Mouse (Mus musculus) myocyte (in vitro differentiated cells): ENCODE data around the gene Zdhhc25. TPM values are rescaled to one million over a fixed set of nuclear protein-coding genes. Genes with fewer than 3 reads are reported as not detected.

Source experiments
- H3K27me3 ChIP-seq: one replicate; pipeline ENCODE4 v1.6.1; 2011; ENCODE audit not compliant: control insufficient read depth, insufficient read depth, insufficient read length
- H3K36me3 ChIP-seq: one replicate; pipeline ENCODE4 v1.6.1; 2011; ENCODE audit not compliant: control insufficient read depth, insufficient read depth
- H3K4me2 ChIP-seq: one replicate; pipeline ENCODE4 v1.6.1; 2011; ENCODE audit warnings: low read depth, control low read depth
- H3K4me3 ChIP-seq: one replicate; pipeline ENCODE4 v1.5.1; 2011; ENCODE audit warnings: mild to moderate bottlenecking, control low read depth, moderate library complexity
- H3K79me2 ChIP-seq: one replicate; pipeline ENCODE4 v1.6.1; 2011; ENCODE audit not compliant: control insufficient read depth, insufficient read depth
- H3ac ChIP-seq: one replicate; pipeline ENCODE4 v1.6.1; 2011; ENCODE audit not compliant: control insufficient read depth, insufficient read length
- CEBPB ChIP-seq: IDR thresholded peaks from 2 replicates; pipeline ENCODE4 v1.6.1; 2011; ENCODE audit warnings: mild to moderate bottlenecking, moderate library complexity; ENCODE audit not compliant: poor library complexity, insufficient read depth, severe bottlenecking
- E2F4 ChIP-seq: IDR thresholded peaks from one replicate; pipeline ENCODE4 v1.6.1; 2011; ENCODE audit warnings: mild to moderate bottlenecking, control low read depth, moderate library complexity; ENCODE audit not compliant: insufficient read depth
- MAX ChIP-seq: IDR thresholded peaks from one replicate; pipeline ENCODE4 v1.6.1; 2011; ENCODE audit warnings: low read depth, mild to moderate bottlenecking, control low read depth
- MYOD1 ChIP-seq, 3 experiments: IDR thresholded peaks; one replicate each; pipeline ENCODE4 v1.6.1; 2011; ENCODE audit warnings: control low read depth in 2 of 3, low read depth in 2 of 3, mild to moderate bottlenecking in 2 of 3, moderate library complexity in 1 of 3; ENCODE audit not compliant: insufficient read length in 2 of 3, control insufficient read depth in 1 of 3
- MYOG ChIP-seq, 3 experiments: IDR thresholded peaks; one replicate each; pipeline ENCODE4 v1.6.1; 2011; ENCODE audit warnings: control low read depth in 2 of 3, low read depth in 2 of 3, mild to moderate bottlenecking in 2 of 3; ENCODE audit not compliant: insufficient read length in 2 of 3, control insufficient read depth in 1 of 3, insufficient read depth in 1 of 3
- POLR2A ChIP-seq: IDR thresholded peaks from one replicate; pipeline ENCODE4 v1.6.1; 2011; ENCODE audit warnings: low read depth, mild to moderate bottlenecking, control low read depth, moderate library complexity; ENCODE audit not compliant: insufficient read length
- POLR2AphosphoS2 ChIP-seq: IDR thresholded peaks from one replicate; pipeline ENCODE4 v1.6.1; 2011; ENCODE audit warnings: low read depth, control low read depth; ENCODE audit not compliant: insufficient read length
- REST ChIP-seq: IDR thresholded peaks from one replicate; pipeline ENCODE4 v1.6.1; 2011; ENCODE audit warnings: mild to moderate bottlenecking, control low read depth, moderate library complexity; ENCODE audit not compliant: insufficient read depth, insufficient read length
- SRF ChIP-seq: IDR thresholded peaks from one replicate; pipeline ENCODE4 v1.6.1; 2011; ENCODE audit warnings: low read depth; ENCODE audit not compliant: control insufficient read depth, insufficient read length
- TCF12 ChIP-seq: IDR thresholded peaks from one replicate; pipeline ENCODE4 v1.6.1; 2011; ENCODE audit warnings: mild to moderate bottlenecking, control low read depth; ENCODE audit not compliant: poor library complexity, insufficient read depth, severe bottlenecking
- TCF3 ChIP-seq: IDR thresholded peaks from one replicate; pipeline ENCODE4 v1.6.1; 2011; ENCODE audit warnings: low read depth, control low read depth; ENCODE audit not compliant: insufficient read length
- USF1 ChIP-seq: IDR thresholded peaks from one replicate; pipeline ENCODE4 v1.6.1; 2011; ENCODE audit warnings: low read depth, mild to moderate bottlenecking, control low read depth, moderate library complexity
- polyA plus RNA-seq: library from polyadenylated mRNA; unstranded; fragments of >200 nt; fragmentation: generic; extraction: Trizol; gene quantifications from one replicate; pipeline ENCODE4 v1.2.1, GENCODE M21; 2012; ENCODE audit warnings: missing spikeins

Gene Zdhhc25
- polyA plus RNA-seq, 1 experiment, result 0.68 TPM

DNA sequence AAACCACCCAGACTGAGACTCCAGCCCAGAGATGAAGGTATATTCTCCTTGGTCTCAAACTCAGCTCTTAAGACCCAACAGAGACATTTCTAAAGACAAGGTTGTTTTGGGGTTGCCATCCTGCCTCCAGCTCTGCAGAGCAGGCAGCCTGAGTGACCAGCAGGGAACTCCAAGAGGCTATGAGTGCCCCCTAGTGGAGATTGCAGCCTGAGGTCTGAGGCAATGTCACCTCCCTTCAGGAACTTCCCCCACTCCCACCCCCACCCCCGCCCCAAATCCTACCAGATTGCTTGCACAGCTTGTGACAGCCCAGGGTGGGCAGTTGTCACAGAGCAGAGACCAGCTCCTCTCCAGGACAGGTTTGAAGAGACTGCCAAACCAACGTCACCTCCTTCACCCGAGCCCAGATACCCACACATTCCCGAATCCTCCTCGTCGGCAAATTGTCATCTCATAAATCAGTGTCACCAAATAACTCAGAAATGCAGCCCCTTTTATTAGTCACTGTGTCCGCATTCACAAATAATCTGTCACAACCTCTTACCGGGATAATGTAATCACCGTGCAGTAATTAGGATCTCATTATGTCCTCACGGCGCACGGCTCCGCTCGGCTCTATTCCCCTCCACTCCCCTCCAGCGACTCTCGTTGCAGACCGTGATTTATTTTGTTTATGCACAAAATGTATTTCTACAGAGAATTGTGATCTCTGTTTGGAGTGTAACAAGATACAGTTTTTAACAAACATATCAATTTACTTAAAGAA is 18.1 kb downstream of the Zdhhc25 start:
- no peak overlapping the region for H3K4me3 ChIP-seq
- TF ChIP-seq MYOD1 (IDR thresholded peaks at IDR 0.05; ENCODE audit: control insufficient read depth in 1 of 3, insufficient read length in 2 of 3, low read depth in 2 of 3) (no peak), E2F4 (no peak), REST (no peak), MYOG (IDR thresholded peaks at IDR 0.05; ENCODE audit: control insufficient read depth in 1 of 3, insufficient read depth in 1 of 3, insufficient read length in 2 of 3, low read depth in 2 of 3) (no peak), USF1 (no peak), POLR2AphosphoS2 (no peak), POLR2A (no peak), TCF3 (no peak), TCF12 (no peak), CEBPB (no peak), MAX (no peak), SRF (no peak)
- no peak overlapping the region for H3ac ChIP-seq
- H3K4me2 ChIP-seq, result no peak overlapping the region
- H3K36me3 ChIP-seq, result no peaks in the 10 kb centered on the region
- H3K79me2 ChIP-seq, result no peaks in the 10 kb centered on the region
- no peaks in the 10 kb centered on the region for H3K27me3 ChIP-seq

DNA sequence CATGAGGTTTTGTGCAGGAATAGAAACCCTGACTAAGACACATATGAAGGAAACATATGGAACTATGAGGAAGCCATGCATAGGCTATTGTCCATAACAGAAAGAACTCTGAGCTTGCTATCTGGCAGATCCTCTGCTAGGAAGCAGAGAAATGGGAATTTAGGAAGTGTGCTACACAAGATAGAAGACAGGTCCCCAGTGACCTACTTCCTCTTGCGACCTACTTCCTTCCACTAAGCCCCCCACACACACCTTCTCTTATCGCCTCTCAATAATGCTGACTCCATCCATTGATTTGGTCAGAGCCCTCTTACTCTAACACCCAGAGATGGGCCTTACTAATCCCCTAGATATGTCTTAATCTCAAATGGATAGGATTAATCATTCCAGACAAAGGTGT is 19.9 kb downstream of the Zdhhc25 start:
- Histone ChIP-seq H3ac (no peak overlapping the region), H3K79me2 (no peaks in the 10 kb centered on the region), H3K4me2 (no peak overlapping the region), H3K36me3 (no peaks in the 10 kb centered on the region), H3K27me3 (no peaks in the 10 kb centered on the region), H3K4me3 (no peak overlapping the region)
- TF ChIP-seq SRF (no peak), POLR2AphosphoS2 (no peak), MYOG (IDR thresholded peaks at IDR 0.05; ENCODE audit: control insufficient read depth in 1 of 3, insufficient read depth in 1 of 3, insufficient read length in 2 of 3, low read depth in 2 of 3) (no peak), REST (no peak)

DNA sequence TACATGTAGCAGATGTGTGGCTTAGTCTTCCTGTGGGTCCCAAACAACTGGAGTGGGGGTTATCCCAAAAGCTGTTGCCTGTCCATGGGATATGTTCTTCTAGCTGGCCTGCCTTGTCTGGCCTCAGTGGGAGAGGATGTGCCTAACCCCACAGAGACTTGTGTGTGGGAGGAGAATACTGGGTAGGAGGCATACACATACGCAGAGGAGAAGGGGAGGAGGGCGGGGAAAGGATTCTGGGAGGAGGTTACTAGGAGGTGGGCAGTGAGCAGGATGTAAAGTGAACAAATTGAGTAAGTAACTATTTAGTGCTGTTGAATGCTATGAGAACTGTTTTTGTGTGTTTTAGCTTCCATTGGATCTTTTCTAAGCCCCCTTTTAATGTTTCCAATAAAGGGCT is 23.8 kb downstream of the Zdhhc25 start:
- Histone ChIP-seq H3K79me2 (no peaks in the 10 kb centered on the region), H3K36me3 (no peaks in the 10 kb centered on the region), H3K27me3 (no peaks in the 10 kb centered on the region), H3K4me2 (no peak overlapping the region), H3ac (no peak overlapping the region), H3K4me3 (no peak overlapping the region)
- no peak for TF ChIP-seq E2F4
- TF ChIP-seq CEBPB, result no peak
- no peak for TF ChIP-seq POLR2A
- TF ChIP-seq MYOG (IDR thresholded peaks at IDR 0.05; ENCODE audit: control insufficient read depth in 1 of 3, insufficient read depth in 1 of 3, insufficient read length in 2 of 3, low read depth in 2 of 3), result no peak
- no peak for TF ChIP-seq REST
- no peak for TF ChIP-seq USF1
- no peak for TF ChIP-seq TCF12
- no peak for TF ChIP-seq SRF
- TF ChIP-seq POLR2AphosphoS2, result no peak

DNA sequence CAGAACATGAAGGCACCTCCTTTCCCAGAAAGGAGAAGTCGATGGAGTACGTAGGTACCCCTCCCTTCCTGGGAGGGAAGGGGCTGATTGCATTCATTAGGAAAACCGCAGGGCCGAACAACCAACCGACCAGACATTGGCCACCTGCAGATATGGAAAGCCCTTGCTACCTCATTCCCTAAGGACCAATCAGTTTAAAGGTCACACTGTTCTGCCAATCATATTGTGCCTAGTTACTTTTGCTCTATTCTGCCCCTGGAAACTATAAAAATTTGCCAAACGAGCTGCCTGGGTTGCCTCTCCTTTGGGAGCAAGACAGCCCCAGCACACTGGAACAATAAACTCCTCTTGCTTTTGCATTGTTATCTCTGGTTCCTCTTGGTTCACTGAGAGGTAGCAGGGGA is 24.8 kb downstream of the Zdhhc25 start:
- H3ac ChIP-seq, result no peak overlapping the region
- no peak overlapping the region for H3K4me2 ChIP-seq
- TF ChIP-seq MAX (no peak), REST (no peak), POLR2A (no peak), TCF3 (no peak), E2F4 (no peak), TCF12 (no peak), CEBPB (no peak), USF1 (no peak), SRF (no peak), MYOD1 (IDR thresholded peaks at IDR 0.05; ENCODE audit: control insufficient read depth in 1 of 3, insufficient read length in 2 of 3, low read depth in 2 of 3) (no peak), MYOG (IDR thresholded peaks at IDR 0.05; ENCODE audit: control insufficient read depth in 1 of 3, insufficient read depth in 1 of 3, insufficient read length in 2 of 3, low read depth in 2 of 3) (no peak), POLR2AphosphoS2 (no peak)
- no peaks in the 10 kb centered on the region for H3K27me3 ChIP-seq
- H3K79me2 ChIP-seq, result no peaks in the 10 kb centered on the region
- no peak overlapping the region for H3K4me3 ChIP-seq
- H3K36me3 ChIP-seq, result no peaks in the 10 kb centered on the region

DNA sequence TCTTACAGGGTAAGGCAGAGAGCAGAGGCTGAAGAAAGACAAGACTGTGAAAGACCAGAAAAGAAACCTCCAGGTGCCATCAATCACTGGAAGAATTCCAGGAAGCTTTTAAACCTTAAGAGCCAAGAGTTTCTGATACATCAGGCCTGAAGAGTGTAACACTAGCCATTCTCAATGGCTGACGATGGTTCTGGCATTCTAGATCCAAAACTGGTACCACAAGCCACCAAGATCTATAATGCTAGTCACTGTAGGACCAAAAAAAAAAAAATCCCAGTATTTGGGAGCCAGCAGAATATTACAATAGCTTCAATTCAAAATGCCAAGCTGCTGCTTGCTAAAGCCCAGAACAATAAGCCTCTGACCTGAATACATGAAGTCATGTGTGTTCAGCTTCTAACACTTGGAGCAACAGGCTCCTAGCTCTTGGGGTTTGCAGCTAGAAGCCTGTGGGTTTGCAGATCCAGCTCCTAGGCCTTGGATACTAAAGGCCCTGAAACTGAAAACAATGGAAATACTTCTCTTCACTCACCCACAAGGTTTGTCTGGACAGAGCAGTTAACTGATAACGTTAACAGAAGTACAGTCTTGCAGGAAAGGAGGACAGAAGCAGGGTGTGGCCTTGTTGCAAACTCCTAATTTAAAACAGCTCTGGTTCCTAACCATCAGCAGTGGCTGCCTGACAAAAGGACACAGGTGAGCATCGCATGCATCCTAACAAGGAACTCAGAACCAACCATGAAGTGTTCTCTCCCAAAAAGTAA is 25.4 kb downstream of the Zdhhc25 start:
- no peaks in the 10 kb centered on the region for H3K79me2 ChIP-seq
- TF ChIP-seq MAX, result no peak
- no peak for TF ChIP-seq POLR2A
- TF ChIP-seq MYOG (IDR thresholded peaks at IDR 0.05; ENCODE audit: control insufficient read depth in 1 of 3, insufficient read depth in 1 of 3, insufficient read length in 2 of 3, low read depth in 2 of 3), result no peak
- TF ChIP-seq MYOD1 (IDR thresholded peaks at IDR 0.05; ENCODE audit: control insufficient read depth in 1 of 3, insufficient read length in 2 of 3, low read depth in 2 of 3), result no peak
- no peak for TF ChIP-seq REST
- no peak for TF ChIP-seq TCF3
- TF ChIP-seq SRF, result no peak
- TF ChIP-seq USF1, result no peak
- no peak for TF ChIP-seq POLR2AphosphoS2
- TF ChIP-seq TCF12, result no peak
- no peak for TF ChIP-seq CEBPB
- TF ChIP-seq E2F4, result no peak
- no peak overlapping the region for H3ac ChIP-seq
- no peaks in the 10 kb centered on the region for H3K27me3 ChIP-seq
- H3K4me2 ChIP-seq, result no peak overlapping the region
- no peak overlapping the region for H3K4me3 ChIP-seq
- H3K36me3 ChIP-seq, result no peaks in the 10 kb centered on the region
